Mouse (Mus musculus) embryonic fibroblast, embryonic 13.5 days (primary cell): Measurements from ENCODE around the gene Sv2c. TPM values are rescaled to one million over a fixed set of nuclear protein-coding genes. Genes with fewer than 3 reads are reported as not detected.

Experiments
- H3K27ac ChIP-seq: 2 replicates; pipeline ENCODE4 v1.5.1; 2012; ENCODE audit warnings: low read length, control low read depth, inconsistent platforms; ENCODE audit not compliant: insufficient read depth
- H3K4me1 ChIP-seq: 2 replicates; pipeline ENCODE4 v1.6.1; 2011; ENCODE audit warnings: low read length; ENCODE audit not compliant: control insufficient read depth, insufficient read depth
- H3K4me3 ChIP-seq: 2 replicates; pipeline ENCODE4 v1.5.1; 2011; ENCODE audit warnings: mild to moderate bottlenecking, control low read depth, low read length; ENCODE audit not compliant: insufficient read depth
- CTCF ChIP-seq: IDR thresholded peaks from 2 replicates; pipeline ENCODE4 v1.5.1; 2011; ENCODE audit warnings: mild to moderate bottlenecking, control low read depth, low read length, moderate library complexity, borderline replicate concordance; ENCODE audit not compliant: insufficient read depth
- POLR2A ChIP-seq: IDR thresholded peaks from 2 replicates; pipeline ENCODE4 v1.6.1; 2011; ENCODE audit warnings: low read depth, mild to moderate bottlenecking, control low read depth, low read length, moderate library complexity
- polyA plus RNA-seq: library from polyadenylated mRNA; stranded (reverse); fragments of >200 nt; gene quantifications from 2 replicates; pipeline ENCODE4 v1.2.4, GENCODE M21; 2011; ENCODE audit warnings: low read depth; ENCODE audit not compliant: missing spikeins, insufficient read length

Gene Sv2c
- polyA plus RNA-seq, 1 experiment = 5.6 TPM

GRCm38 (mm10) chr13:96073555-96073954, 58.8 kb downstream of the Sv2c start:
- H3K4me1 ChIP-seq = no peaks in the 10 kb centered on the region
- no peak for TF ChIP-seq POLR2A
- no peak for TF ChIP-seq CTCF
- no peak overlapping the region for H3K27ac ChIP-seq
- no peak overlapping the region for H3K4me3 ChIP-seq

GRCm38 (mm10) chr13:96052755-96053154, 79.6 kb downstream of the Sv2c start:
- Histone ChIP-seq H3K4me3 (no peak overlapping the region), H3K4me1 (no peaks in the 10 kb centered on the region), H3K27ac (no peak overlapping the region)
- TF ChIP-seq POLR2A = no peak
- TF ChIP-seq CTCF = no peak

- no peak for TF ChIP-seq POLR2A
- no peak for TF ChIP-seq CTCF
Measured at GRCm38 (mm10) chr13:96045396-96045795, 87.0 kb downstream of the Sv2c start.

GRCm38 (mm10) chr13:96040275-96041042, 91.9 kb downstream of the Sv2c start:
- TF ChIP-seq POLR2A (no peak), CTCF (no peak)
- H3K4me1 ChIP-seq = peaks cover 2% of the 10 kb centered on the region; the same call in 1 of the 2 replicates
- no peak overlapping the region for H3K4me3 ChIP-seq
- H3K27ac ChIP-seq = no peak overlapping the region

More at GRCm38 (mm10) chr13:96045396-96045795, 87.0 kb downstream of the Sv2c start:
- H3K4me3 ChIP-seq = no peak overlapping the region
- no peak overlapping the region for H3K27ac ChIP-seq
- no peaks in the 10 kb centered on the region for H3K4me1 ChIP-seq

- H3K27ac ChIP-seq = no peak overlapping the region
- H3K4me3 ChIP-seq = no peak overlapping the region
- peaks cover 2% of the 10 kb centered on the region; the same call in 1 of the 2 replicates for H3K4me1 ChIP-seq
- TF ChIP-seq POLR2A (no peak), CTCF (no peak)
Measured at GRCm38 (mm10) chr13:96039536-96039935, 92.8 kb downstream of the Sv2c start.

DNA sequence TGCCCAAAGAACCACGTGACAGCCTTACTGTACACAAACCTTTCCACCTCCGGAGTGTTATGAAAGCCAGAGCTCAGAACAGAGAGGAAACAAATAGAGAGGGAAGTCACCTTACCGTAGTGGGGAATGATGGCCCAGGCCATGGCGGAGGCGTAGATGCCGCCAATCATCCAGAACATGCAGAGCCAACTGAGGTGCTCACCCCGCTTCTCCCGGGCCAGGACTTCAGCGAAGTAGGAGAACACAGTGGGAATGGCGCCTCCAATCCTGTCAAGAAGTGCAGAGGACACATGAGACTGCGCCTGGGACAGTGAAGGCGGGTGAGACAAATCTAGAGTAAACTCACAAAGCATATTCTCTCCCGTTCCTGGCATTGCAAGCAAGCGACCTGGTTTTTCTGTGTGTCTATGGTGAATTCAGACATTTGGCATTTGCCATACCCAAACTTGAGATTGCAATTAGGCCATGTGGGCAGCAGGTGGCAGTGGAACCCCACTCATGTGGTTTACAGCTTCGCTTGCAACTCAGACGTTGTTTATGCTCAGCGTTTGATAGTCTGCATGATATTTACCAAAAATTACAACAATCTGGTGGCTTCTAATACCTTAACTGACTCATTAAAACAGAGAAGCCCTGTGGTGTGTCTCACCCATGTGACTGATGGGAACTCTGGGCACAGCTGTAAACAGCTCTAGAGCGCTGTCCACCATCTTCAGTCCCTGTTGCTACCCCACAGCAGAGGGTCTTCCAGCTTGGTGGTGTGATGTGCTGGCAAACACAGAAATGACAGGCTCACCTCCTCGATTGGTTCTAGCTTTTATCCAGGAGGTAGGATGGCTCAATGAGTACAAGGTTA, 101.8 kb downstream of the Sv2c start:
- H3K27ac ChIP-seq = no peak overlapping the region
- H3K4me1 ChIP-seq = no peaks in the 10 kb centered on the region
- H3K4me3 ChIP-seq = no peak overlapping the region
- TF ChIP-seq CTCF (peak; percentile 73; the same call in 1 of the 2 replicates), POLR2A (no peak)

DNA sequence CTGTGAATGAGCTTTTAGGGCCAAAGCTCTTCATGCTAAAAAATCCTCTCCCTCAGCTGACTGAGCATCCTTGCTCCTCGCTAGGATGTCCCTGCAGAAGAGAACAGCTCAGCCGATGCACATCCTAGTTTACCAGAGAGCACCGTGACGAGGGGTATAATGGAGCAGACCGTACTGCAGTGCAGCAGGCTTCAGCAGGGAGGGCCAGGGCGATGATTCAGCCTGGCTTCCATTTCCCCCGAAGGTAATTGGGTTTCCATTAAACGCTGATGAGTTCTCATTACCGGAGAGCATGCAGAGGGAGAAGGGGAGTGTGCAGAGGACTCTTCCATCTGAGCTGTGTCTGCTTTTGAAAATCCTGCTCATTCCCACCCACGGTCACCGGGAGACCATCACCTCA, 108.5 kb downstream of the Sv2c start:
- Histone ChIP-seq H3K4me3 (no peak overlapping the region), H3K4me1 (no peaks in the 10 kb centered on the region), H3K27ac (no peak overlapping the region)
- no peak for TF ChIP-seq POLR2A
- TF ChIP-seq CTCF = no peak

DNA sequence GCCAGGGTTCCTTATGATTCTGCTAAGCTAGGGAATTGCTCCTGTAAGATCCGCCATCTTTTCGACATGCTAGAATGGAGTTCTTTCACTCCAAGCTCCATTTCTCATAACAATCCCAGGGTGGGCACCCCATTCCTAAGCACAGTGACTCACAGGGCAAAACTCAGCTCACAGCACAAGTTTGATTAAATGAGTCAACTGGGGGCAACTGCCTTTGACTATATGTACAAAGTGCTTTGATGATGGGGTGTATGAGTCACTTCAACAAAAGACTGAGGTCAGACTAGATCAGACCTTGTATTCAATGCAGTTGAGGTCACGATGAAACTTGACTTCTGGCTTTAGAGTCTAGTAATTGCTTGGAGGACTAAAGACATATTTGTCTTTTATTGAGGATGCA, 116.9 kb downstream of the Sv2c start:
- H3K4me3 ChIP-seq = no peak overlapping the region
- H3K27ac ChIP-seq = no peak overlapping the region
- TF ChIP-seq POLR2A (no peak), CTCF (no peak)
- H3K4me1 ChIP-seq = peaks cover 8% of the 10 kb centered on the region

GRCm38 (mm10) chr13:96010861-96011511, 121.4 kb downstream of the Sv2c start:
- TF ChIP-seq POLR2A (no peak), CTCF (no peak)
- H3K4me3 ChIP-seq = no peak overlapping the region

More at GRCm38 (mm10) chr13:96010861-96011511, 121.4 kb downstream of the Sv2c start:
- Histone ChIP-seq H3K27ac (peak overlapping the region; percentile 70), H3K4me1 (peaks cover 8% of the 10 kb centered on the region)
